18 mouse cellular contexts compared by ENCODE assay signal in the genomic region with DNA sequence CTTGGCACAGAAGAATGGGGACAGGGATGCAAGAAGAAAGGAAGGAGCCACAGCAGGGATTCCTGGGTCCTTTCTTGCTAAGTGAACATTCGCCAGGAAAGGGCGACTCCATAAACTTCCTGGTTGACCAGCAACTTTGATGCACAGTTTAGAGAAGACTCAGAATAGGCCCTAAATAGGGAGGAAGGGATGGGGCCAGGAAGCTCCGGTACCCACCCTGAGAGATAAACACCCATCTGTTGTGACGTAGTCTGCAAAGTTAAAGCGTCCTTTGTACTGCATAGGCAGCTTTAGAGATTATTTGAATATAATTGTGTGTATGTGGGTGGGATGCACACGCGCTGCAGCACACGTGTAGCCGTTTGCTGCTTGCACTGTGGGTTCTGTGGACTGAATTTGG. TPM values are rescaled to one million over a fixed set of nuclear protein-coding genes. Genes with fewer than 3 reads are reported as not detected.
"Had no signal": no experiment of that assay in that cellular context is flagged by ENCODE, and none has a peak within 500 bp of the region (broad histone marks: within the 10 kb centered on the region; RNA-seq: fewer than 3 reads in every experiment).

No protein-coding gene starts in this region.

- H3K4me1 ChIP-seq: neural tube, embryonic 13.5 days; neural tube, embryonic 15.5 days; stomach, embryonic 15.5 days had no signal

- H3K36me3 ChIP-seq: neural tube, embryonic 13.5 days; neural tube, embryonic 15.5 days; stomach, embryonic 15.5 days had no signal

- H3K27me3 ChIP-seq: neural tube, embryonic 13.5 days; neural tube, embryonic 15.5 days; stomach, embryonic 15.5 days had no signal

- H3K9me3 ChIP-seq: neural tube, embryonic 13.5 days; neural tube, embryonic 15.5 days; stomach, embryonic 15.5 days had no signal

- H3K27ac ChIP-seq: neural tube, embryonic 13.5 days; neural tube, embryonic 15.5 days; stomach, embryonic 15.5 days; stomach, postnatal 0 days had no signal

- H3K9ac ChIP-seq: neural tube, embryonic 13.5 days; neural tube, embryonic 15.5 days; stomach, embryonic 15.5 days had no signal

- H3K4me3 ChIP-seq: neural tube, embryonic 13.5 days; neural tube, embryonic 15.5 days; stomach, embryonic 15.5 days had no signal

- H3K4me2 ChIP-seq: neural tube, embryonic 13.5 days; neural tube, embryonic 15.5 days; stomach, embryonic 15.5 days had no signal

- DNase-seq: retina, postnatal 1 day; right cerebral cortex, adult 18-20 months; right cerebral cortex, postnatal 14 days; right cerebral cortex, postnatal 25 days; right cerebral cortex, postnatal 4 days; spleen, adult 18-20 months; thymus, adult 18-20 months; thymus, adult 2 months; thymus, postnatal 14 days; thymus, postnatal 25 days; thymus, postnatal 36 days; thymus, postnatal 4 days had no signal

RNA-seq across cellular contexts. Expression of a gene that starts 5.2 kb away (rescaled TPM):
- polyA plus RNA-seq: neural tube, embryonic 15.5 days; stomach, embryonic 14.5 days; testis, adult 2 months had no signal
